In genomic region chr4:55523921-55524320, GRCm38 (mm10) we compare ENCODE assay signal across 28 mouse cellular contexts.
"Had no signal": no experiment of that assay in that cellular context is flagged by ENCODE, and none has a peak within 500 bp of the region (broad histone marks: within the 10 kb centered on the region; RNA-seq: fewer than 3 reads in every experiment).

No protein-coding gene starts in this region.

- ATAC-seq: forebrain, embryonic 13.5 days; forebrain, embryonic 14.5 days; forebrain, embryonic 15.5 days; forebrain, embryonic 16.5 days; forebrain, postnatal 0 days had no signal

- H3K27ac ChIP-seq: embryonic facial prominence, embryonic 10.5 days; embryonic facial prominence, embryonic 12.5 days; embryonic facial prominence, embryonic 13.5 days; embryonic facial prominence, embryonic 15.5 days; forebrain, embryonic 10.5 days; forebrain, embryonic 12.5 days; forebrain, embryonic 13.5 days; forebrain, embryonic 15.5 days; gastrocnemius, adult 2 months; heart, adult 2 months had no signal

- DNase-seq: cerebellum, adult 2 months; cerebellum, adult 8-10 months; cerebellum, adult 9-10 months; cerebellum, adult 9-11 months; cerebellum, postnatal 10 days; cerebellum, postnatal 14 days; cerebellum, postnatal 25 days; cerebellum, postnatal 36 days; embryo, embryonic 11 days; forebrain, postnatal 0 days; gastrocnemius, adult 2 months; gastrocnemius, postnatal 10 days; gastrocnemius, postnatal 14 days; gastrocnemius, postnatal 25 days; gastrocnemius, postnatal 36 days; heart, adult 18-20 months; heart, adult 2 months had no signal

- H3K9me3 ChIP-seq: embryonic facial prominence, embryonic 10.5 days; embryonic facial prominence, embryonic 12.5 days; embryonic facial prominence, embryonic 13.5 days; embryonic facial prominence, embryonic 15.5 days; forebrain, embryonic 10.5 days; forebrain, embryonic 12.5 days; forebrain, embryonic 13.5 days; forebrain, embryonic 15.5 days had no signal

- H3K27me3 ChIP-seq: embryonic facial prominence, embryonic 12.5 days; embryonic facial prominence, embryonic 13.5 days; embryonic facial prominence, embryonic 15.5 days; forebrain, embryonic 13.5 days; forebrain, embryonic 15.5 days had no signal

- H3K36me3 ChIP-seq: embryonic facial prominence, embryonic 10.5 days; embryonic facial prominence, embryonic 12.5 days; embryonic facial prominence, embryonic 13.5 days; embryonic facial prominence, embryonic 15.5 days; forebrain, embryonic 10.5 days; forebrain, embryonic 12.5 days; forebrain, embryonic 15.5 days had no signal

- H3K4me1 ChIP-seq: embryonic facial prominence, embryonic 10.5 days; forebrain, embryonic 15.5 days had no signal

- H3K4me2 ChIP-seq: embryonic facial prominence, embryonic 12.5 days; embryonic facial prominence, embryonic 13.5 days; embryonic facial prominence, embryonic 15.5 days; forebrain, embryonic 12.5 days; forebrain, embryonic 13.5 days; forebrain, embryonic 15.5 days had no signal

- H3K9ac ChIP-seq: embryonic facial prominence, embryonic 12.5 days; embryonic facial prominence, embryonic 13.5 days; embryonic facial prominence, embryonic 15.5 days; forebrain, embryonic 12.5 days; forebrain, embryonic 13.5 days; forebrain, embryonic 15.5 days; forebrain, postnatal 0 days had no signal

- H3K4me3 ChIP-seq: embryonic facial prominence, embryonic 10.5 days; embryonic facial prominence, embryonic 12.5 days; embryonic facial prominence, embryonic 13.5 days; embryonic facial prominence, embryonic 15.5 days; erythroblast, embryonic 14.5 days; forebrain, embryonic 10.5 days; forebrain, embryonic 12.5 days; forebrain, embryonic 13.5 days; forebrain, embryonic 15.5 days; gastrocnemius, adult 2 months; heart, adult 2 months had no signal
